Mouse (Mus musculus): ENCODE data around the gene Alb. TPM values are rescaled to one million over a fixed set of nuclear protein-coding genes. Genes with fewer than 3 reads are reported as not detected.

Alb gene
- total and polyA plus RNA-seq, 3 experiments, result not detected

DNA sequence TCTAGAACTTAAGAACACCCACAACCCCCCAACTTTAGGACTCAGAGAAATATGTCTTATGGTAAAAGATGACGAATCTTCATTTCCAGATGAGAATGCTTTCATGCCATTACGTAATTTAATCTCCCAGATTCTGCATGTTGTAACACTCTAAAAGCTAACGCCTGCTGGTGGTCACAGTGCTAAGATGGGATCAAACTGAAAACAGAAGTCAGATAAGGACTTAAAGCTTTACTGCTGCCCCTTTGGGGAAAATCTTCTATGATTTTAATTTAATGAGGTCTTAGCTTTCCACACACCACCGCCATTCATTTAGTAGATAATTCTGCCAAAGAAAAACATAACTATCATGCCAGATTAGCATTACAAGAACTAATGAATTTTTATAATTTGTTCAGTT, 6.1 kb downstream of the Alb start:
- Histone ChIP-seq H3K4me1 (ENCODE audit: control insufficient read depth in 1 of 2, insufficient read depth in 2 of 2, low read length in 2 of 2) (no peaks in the 10 kb centered on the region), H3K4me3 (ENCODE audit: control insufficient read depth in 1 of 2, insufficient read depth in 1 of 2, low read depth in 2 of 2, low read length in 2 of 2) (no peak overlapping the region), H3K9me3 (replicated peaks; ENCODE audit: insufficient read depth, low read length) (no peaks in the 10 kb centered on the region), H3K36me3 (ENCODE audit: control insufficient read depth in 1 of 2, insufficient read depth in 2 of 2, low read length in 2 of 2) (no peaks in the 10 kb centered on the region), H3K27ac (ENCODE audit: control insufficient read depth, low read depth, low read length) (no peak overlapping the region), H3K27me3 (ENCODE audit: control insufficient read depth in 1 of 2, insufficient read depth in 2 of 2, low read length in 2 of 2) (no peaks in the 10 kb centered on the region), H3K79me2 (ENCODE audit: control insufficient read depth, insufficient read depth, low read length, poor library complexity) (no peaks in the 10 kb centered on the region), H3K9ac (ENCODE audit: control insufficient read depth, low read depth, low read length, poor library complexity, severe bottlenecking) (no peak overlapping the region)
- TF ChIP-seq GABPA (IDR thresholded peaks at IDR 0.05; ENCODE audit: low read depth, low read length), result no peak
- no peak for TF ChIP-seq TBP (IDR thresholded peaks at IDR 0.05; ENCODE audit: low read depth, low read length)
- no peak for TF ChIP-seq MAX (IDR thresholded peaks at IDR 0.05; ENCODE audit: low read length)
- no peak for TF ChIP-seq UBTF (IDR thresholded peaks at IDR 0.05; ENCODE audit: borderline replicate concordance, insufficient read depth, low read depth, low read length)
- DNase-seq (ENCODE audit: low read depth, low spot score), result no peak

DNA sequence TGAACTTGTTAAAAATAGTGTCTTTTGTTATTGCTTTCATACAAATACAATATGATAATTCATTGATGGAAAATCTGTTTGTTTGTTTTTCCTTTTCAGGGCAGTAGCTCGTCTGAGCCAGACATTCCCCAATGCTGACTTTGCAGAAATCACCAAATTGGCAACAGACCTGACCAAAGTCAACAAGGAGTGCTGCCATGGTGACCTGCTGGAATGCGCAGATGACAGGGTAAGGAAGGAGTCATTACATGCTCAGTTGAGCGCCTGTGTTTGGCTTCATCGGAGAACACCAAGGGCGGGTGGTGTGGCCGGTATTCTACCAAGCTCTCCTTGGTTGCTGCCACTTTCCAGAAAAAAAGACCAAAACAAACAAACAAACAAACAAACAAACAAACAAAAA, 6.5 kb downstream of the Alb start:
- DNase-seq (ENCODE audit: low read depth, low spot score), result no peak
- Histone ChIP-seq H3K27ac (ENCODE audit: control insufficient read depth, low read depth, low read length) (no peak overlapping the region), H3K9me3 (replicated peaks; ENCODE audit: insufficient read depth, low read length) (no peaks in the 10 kb centered on the region), H3K9ac (ENCODE audit: control insufficient read depth, low read depth, low read length, poor library complexity, severe bottlenecking) (no peak overlapping the region), H3K27me3 (ENCODE audit: control insufficient read depth in 1 of 2, insufficient read depth in 2 of 2, low read length in 2 of 2) (no peaks in the 10 kb centered on the region), H3K4me3 (ENCODE audit: control insufficient read depth in 1 of 2, insufficient read depth in 1 of 2, low read depth in 2 of 2, low read length in 2 of 2) (no peak overlapping the region), H3K4me1 (ENCODE audit: control insufficient read depth in 1 of 2, insufficient read depth in 2 of 2, low read length in 2 of 2) (no peaks in the 10 kb centered on the region), H3K36me3 (ENCODE audit: control insufficient read depth in 1 of 2, insufficient read depth in 2 of 2, low read length in 2 of 2) (no peaks in the 10 kb centered on the region), H3K79me2 (ENCODE audit: control insufficient read depth, insufficient read depth, low read length, poor library complexity) (no peaks in the 10 kb centered on the region)
- TF ChIP-seq E2F4 (IDR thresholded peaks at IDR 0.05; ENCODE audit: borderline replicate concordance, low read depth, low read length) (no peak), ZMIZ1 (IDR thresholded peaks at IDR 0.05; ENCODE audit: low read depth, low read length) (no peak), ZC3H11A (IDR thresholded peaks at IDR 0.05; ENCODE audit: low read depth, low read length) (no peak), EP300 (IDR thresholded peaks at IDR 0.05; ENCODE audit: low read depth in 1 of 2, low read length in 2 of 2) (no peak), JUND (IDR thresholded peaks at IDR 0.05; ENCODE audit: low read depth, low read length) (no peak), MAFK (IDR thresholded peaks at IDR 0.05; ENCODE audit: borderline replicate concordance, low read depth, low read length) (no peak), RCOR1 (IDR thresholded peaks at IDR 0.05; ENCODE audit: low read depth, low read length) (no peak), CHD2 (IDR thresholded peaks at IDR 0.05; ENCODE audit: low read length) (no peak), SIN3A (IDR thresholded peaks at IDR 0.05; ENCODE audit: low read length) (no peak), NELFE (IDR thresholded peaks at IDR 0.05; ENCODE audit: low read depth, low read length) (no peak), RAD21 (IDR thresholded peaks at IDR 0.05; ENCODE audit: low read depth, low read length) (no peak)

DNA sequence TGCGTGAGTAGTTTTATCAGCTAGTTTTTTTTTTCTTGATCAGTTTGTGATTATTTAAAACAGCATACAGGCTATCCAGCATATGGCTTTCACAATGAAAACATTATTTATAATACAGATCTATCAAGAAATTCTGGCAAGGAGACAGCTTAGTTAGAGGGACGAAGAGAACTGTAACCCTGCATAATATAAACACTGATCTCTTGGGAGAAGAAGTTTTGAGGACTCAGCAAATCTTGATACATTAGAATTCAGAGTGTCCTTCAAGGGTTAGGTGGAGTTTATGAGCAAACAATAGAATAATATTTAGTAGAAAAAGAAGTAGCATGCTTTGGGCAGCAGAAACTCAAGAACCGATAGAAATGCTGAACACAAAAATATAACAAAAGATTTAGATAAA, 10.1 kb downstream of the Alb start:
- TF ChIP-seq TBP (IDR thresholded peaks at IDR 0.05; ENCODE audit: low read depth, low read length) (no peak), SMC3 (IDR thresholded peaks at IDR 0.05; ENCODE audit: low read depth, low read length) (no peak), TAL1 (IDR thresholded peaks at IDR 0.05; ENCODE audit: low read length) (no peak), RAD21 (IDR thresholded peaks at IDR 0.05; ENCODE audit: low read depth, low read length) (no peak)
- Histone ChIP-seq H3K9me3 (replicated peaks; ENCODE audit: insufficient read depth, low read length) (no peaks in the 10 kb centered on the region), H3K4me1 (ENCODE audit: control insufficient read depth in 1 of 2, insufficient read depth in 2 of 2, low read length in 2 of 2) (no peaks in the 10 kb centered on the region), H3K27ac (ENCODE audit: control insufficient read depth, low read depth, low read length) (no peak overlapping the region), H3K27me3 (ENCODE audit: control insufficient read depth in 1 of 2, insufficient read depth in 2 of 2, low read length in 2 of 2) (no peaks in the 10 kb centered on the region), H3K4me3 (ENCODE audit: control insufficient read depth in 1 of 2, insufficient read depth in 1 of 2, low read depth in 2 of 2, low read length in 2 of 2) (no peak overlapping the region), H3K36me3 (ENCODE audit: control insufficient read depth in 1 of 2, insufficient read depth in 2 of 2, low read length in 2 of 2) (no peaks in the 10 kb centered on the region), H3K79me2 (ENCODE audit: control insufficient read depth, insufficient read depth, low read length, poor library complexity) (no peaks in the 10 kb centered on the region), H3K9ac (ENCODE audit: control insufficient read depth, low read depth, low read length, poor library complexity, severe bottlenecking) (no peak overlapping the region)
- no peak for DNase-seq (ENCODE audit: low read depth, low spot score)

All from MEL (cell line).